Mouse (Mus musculus): ENCODE data around the gene Tgfb3. TPM values are rescaled to one million over a fixed set of nuclear protein-coding genes. Genes with fewer than 3 reads are reported as not detected.

The Tgfb3 gene
- polyA plus RNA-seq (2015; fragmentation: Nextera tagmentation; extraction: Ambion mirVana), result 31.2 and 35.8 TPM in 2 replicates

- WGBS, result under 1% methylated on average over 25 of the region's 25 CpGs
Observed at GRCm38 (mm10) chr12:86078553-86079201, at the start of gene Tgfb3. Tgfb3 (minus strand) TSS chr12:86079041.

GRCm38 (mm10) chr12:86128122-86128521 is 49.3 kb upstream of the Tgfb3 start:
- WGBS, result 26% methylated on average over 6 of the region's 6 CpGs
- Histone ChIP-seq H3K4me1 (ENCODE audit: control insufficient read depth, insufficient read depth, low read length) (no peaks in the 10 kb centered on the region), H3K9me3 (replicated peaks; ENCODE audit: control insufficient read depth, low read length) (no peaks in the 10 kb centered on the region), H3K36me3 (ENCODE audit: control insufficient read depth, insufficient read depth, low read length) (no peaks in the 10 kb centered on the region), H3K27ac (ENCODE audit: low read length) (no peak overlapping the region), H3K9ac (ENCODE audit: low read length) (no peak overlapping the region), H3K4me3 (replicated peaks; ENCODE audit: low read length) (no peak overlapping the region), H3K27me3 (ENCODE audit: control insufficient read depth, insufficient read depth, low read length) (no peaks in the 10 kb centered on the region), H3K4me2 (ENCODE audit: low read depth, low read length) (no peak overlapping the region)
- no peak for ATAC-seq (ENCODE audit: insufficient read depth, low FRiP score)

More at GRCm38 (mm10) chr12:86078553-86079201, at the start of gene Tgfb3:
- ATAC-seq (ENCODE audit: insufficient read depth, low FRiP score), result peak; percentile 87
- Histone ChIP-seq H3K4me3 (replicated peaks; ENCODE audit: low read length) (peak within 1 kb of the TSS; percentile 63), H3K27ac (ENCODE audit: low read length) (peak within 1 kb of the TSS; percentile 97), H3K4me2 (ENCODE audit: low read depth, low read length) (peak within 1 kb of the TSS; percentile 97), H3K4me1 (ENCODE audit: control insufficient read depth, insufficient read depth, low read length) (peaks cover 12% of the 10 kb centered on the region), H3K9me3 (replicated peaks; ENCODE audit: control insufficient read depth, low read length) (no peaks in the 10 kb centered on the region), H3K27me3 (ENCODE audit: control insufficient read depth, insufficient read depth, low read length) (no peaks in the 10 kb centered on the region), H3K9ac (ENCODE audit: low read length) (peak within 1 kb of the TSS; percentile 85), H3K36me3 (ENCODE audit: control insufficient read depth, insufficient read depth, low read length) (no peaks in the 10 kb centered on the region)

DNA sequence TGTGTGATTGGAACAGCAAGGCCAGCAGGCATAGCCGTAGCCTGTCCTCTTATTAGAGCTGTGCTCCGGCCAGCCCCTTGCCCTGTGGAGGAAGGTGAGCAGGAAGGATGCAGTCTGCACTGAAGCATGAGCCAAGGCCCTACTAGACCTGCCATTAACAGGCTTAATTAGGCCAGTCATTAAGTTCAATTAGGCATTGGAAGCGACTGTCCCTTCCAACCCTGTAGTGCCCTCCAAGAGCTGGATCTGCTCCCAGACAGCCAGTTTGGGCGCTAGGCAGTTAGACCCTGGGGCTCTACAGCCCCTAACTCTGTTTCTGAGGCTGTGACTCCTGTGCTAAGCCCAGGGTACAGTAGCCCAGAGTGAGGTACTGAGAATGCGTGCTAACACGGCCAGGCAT is 45.2 kb upstream of the Tgfb3 start:
- H3K4me3 ChIP-seq (replicated peaks; ENCODE audit: low read length), result no peak overlapping the region
- no peaks in the 10 kb centered on the region for H3K4me1 ChIP-seq (ENCODE audit: control insufficient read depth, insufficient read depth, low read length)
- no peak overlapping the region for H3K4me2 ChIP-seq (ENCODE audit: low read depth, low read length)
- no peak overlapping the region for H3K9ac ChIP-seq (ENCODE audit: low read length)
- ATAC-seq (ENCODE audit: insufficient read depth, low FRiP score), result no peak
- 80% methylated on average over 6 of the region's 6 CpGs for WGBS
- H3K27ac ChIP-seq (ENCODE audit: low read length), result no peak overlapping the region
- no peaks in the 10 kb centered on the region for H3K27me3 ChIP-seq (ENCODE audit: control insufficient read depth, insufficient read depth, low read length)
- H3K9me3 ChIP-seq (replicated peaks; ENCODE audit: control insufficient read depth, low read length), result no peaks in the 10 kb centered on the region
- H3K36me3 ChIP-seq (ENCODE audit: control insufficient read depth, insufficient read depth, low read length), result no peaks in the 10 kb centered on the region

GRCm38 (mm10) chr12:86116295-86116835 is 37.5 kb upstream of the Tgfb3 start:
- Histone ChIP-seq H3K9ac (ENCODE audit: low read length) (no peak overlapping the region), H3K36me3 (ENCODE audit: control insufficient read depth, insufficient read depth, low read length) (no peaks in the 10 kb centered on the region), H3K4me3 (replicated peaks; ENCODE audit: low read length) (no peak overlapping the region), H3K4me1 (ENCODE audit: control insufficient read depth, insufficient read depth, low read length) (no peaks in the 10 kb centered on the region), H3K4me2 (ENCODE audit: low read depth, low read length) (no peak overlapping the region), H3K9me3 (replicated peaks; ENCODE audit: control insufficient read depth, low read length) (no peaks in the 10 kb centered on the region), H3K27me3 (ENCODE audit: control insufficient read depth, insufficient read depth, low read length) (no peaks in the 10 kb centered on the region), H3K27ac (ENCODE audit: low read length) (no peak overlapping the region)
- 85% methylated on average over 15 of the region's 15 CpGs for WGBS
- no peak for ATAC-seq (ENCODE audit: insufficient read depth, low FRiP score)

DNA sequence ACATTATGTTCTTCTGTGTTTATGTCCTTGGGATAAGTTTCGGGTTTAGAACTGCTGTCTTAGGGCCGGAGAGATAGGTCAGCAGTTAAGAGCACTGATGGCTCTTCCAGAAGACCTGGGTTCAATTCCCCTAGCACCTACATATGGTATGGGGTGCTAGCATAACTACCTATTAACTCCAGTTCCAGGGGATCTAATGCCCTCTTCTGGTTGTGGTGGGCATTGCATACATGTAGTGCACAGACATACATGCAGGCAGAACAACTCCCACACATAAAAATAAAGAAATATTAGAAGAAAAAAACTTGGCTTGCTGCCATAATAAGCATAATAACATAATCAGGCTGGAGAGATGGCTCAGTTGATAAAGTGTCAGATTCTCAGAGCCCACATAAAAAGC is 31.8 kb upstream of the Tgfb3 start:
- no peaks in the 10 kb centered on the region for H3K36me3 ChIP-seq (ENCODE audit: control insufficient read depth, insufficient read depth, low read length)
- H3K9ac ChIP-seq (ENCODE audit: low read length), result no peak overlapping the region
- 92% methylated on average over 2 of the region's 2 CpGs for WGBS
- no peaks in the 10 kb centered on the region for H3K4me1 ChIP-seq (ENCODE audit: control insufficient read depth, insufficient read depth, low read length)
- ATAC-seq (ENCODE audit: insufficient read depth, low FRiP score), result no peak
- H3K27ac ChIP-seq (ENCODE audit: low read length), result no peak overlapping the region
- H3K4me2 ChIP-seq (ENCODE audit: low read depth, low read length), result no peak overlapping the region
- no peaks in the 10 kb centered on the region for H3K9me3 ChIP-seq (replicated peaks; ENCODE audit: control insufficient read depth, low read length)
- no peak overlapping the region for H3K4me3 ChIP-seq (replicated peaks; ENCODE audit: low read length)
- no peaks in the 10 kb centered on the region for H3K27me3 ChIP-seq (ENCODE audit: control insufficient read depth, insufficient read depth, low read length)

DNA sequence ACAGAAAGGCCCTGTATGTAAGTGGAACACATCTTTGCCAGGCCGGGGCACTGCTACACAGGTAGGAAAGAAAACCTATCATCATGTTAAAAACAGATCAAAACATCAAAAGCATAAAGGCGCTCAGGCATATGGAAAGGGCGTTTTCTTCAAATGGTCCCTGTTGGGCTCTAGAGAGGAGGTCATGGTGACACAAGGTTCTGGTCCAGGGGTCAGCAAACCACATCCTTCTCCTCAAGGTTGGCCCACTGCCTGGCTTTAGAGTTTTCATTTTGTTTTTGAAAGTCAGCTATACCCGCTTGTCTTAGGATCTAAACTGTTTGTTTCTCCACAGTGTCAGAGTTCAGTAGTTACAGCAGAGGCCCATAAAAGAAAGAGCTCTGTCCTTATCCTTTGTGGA is 30.7 kb upstream of the Tgfb3 start:
- 76% methylated on average over 4 of the region's 4 CpGs for whole genome bisulfite sequencing
- ATAC-seq (ENCODE audit: insufficient read depth, low FRiP score), result no peak

GRCm38 (mm10) chr12:86107645-86108044 is 28.8 kb upstream of the Tgfb3 start:
- Histone ChIP-seq H3K9me3 (replicated peaks; ENCODE audit: control insufficient read depth, low read length) (no peaks in the 10 kb centered on the region), H3K9ac (ENCODE audit: low read length) (no peak overlapping the region), H3K36me3 (ENCODE audit: control insufficient read depth, insufficient read depth, low read length) (no peaks in the 10 kb centered on the region), H3K4me3 (replicated peaks; ENCODE audit: low read length) (no peak overlapping the region), H3K27me3 (ENCODE audit: control insufficient read depth, insufficient read depth, low read length) (no peaks in the 10 kb centered on the region), H3K4me1 (ENCODE audit: control insufficient read depth, insufficient read depth, low read length) (no peaks in the 10 kb centered on the region), H3K4me2 (ENCODE audit: low read depth, low read length) (no peak overlapping the region), H3K27ac (ENCODE audit: low read length) (no peak overlapping the region)
- 75% methylated on average over 7 of the region's 7 CpGs for WGBS
- ATAC-seq (ENCODE audit: insufficient read depth, low FRiP score), result no peak

More for the DNA sequence above, 30.7 kb upstream of the Tgfb3 start:
- H3K4me2 ChIP-seq (ENCODE audit: low read depth, low read length), result no peak overlapping the region
- no peaks in the 10 kb centered on the region for H3K36me3 ChIP-seq (ENCODE audit: control insufficient read depth, insufficient read depth, low read length)
- no peaks in the 10 kb centered on the region for H3K4me1 ChIP-seq (ENCODE audit: control insufficient read depth, insufficient read depth, low read length)
- no peaks in the 10 kb centered on the region for H3K27me3 ChIP-seq (ENCODE audit: control insufficient read depth, insufficient read depth, low read length)
- no peaks in the 10 kb centered on the region for H3K9me3 ChIP-seq (replicated peaks; ENCODE audit: control insufficient read depth, low read length)
- H3K4me3 ChIP-seq (replicated peaks; ENCODE audit: low read length), result no peak overlapping the region
- H3K27ac ChIP-seq (ENCODE audit: low read length), result no peak overlapping the region
- H3K9ac ChIP-seq (ENCODE audit: low read length), result no peak overlapping the region

GRCm38 (mm10) chr12:86106086-86106485 is 27.2 kb upstream of the Tgfb3 start:
- WGBS, result 91% methylated on average over 9 of the region's 9 CpGs
- no peak overlapping the region for H3K4me3 ChIP-seq (replicated peaks; ENCODE audit: low read length)
- H3K4me2 ChIP-seq (ENCODE audit: low read depth, low read length), result no peak overlapping the region
- no peak overlapping the region for H3K9ac ChIP-seq (ENCODE audit: low read length)
- H3K4me1 ChIP-seq (ENCODE audit: control insufficient read depth, insufficient read depth, low read length), result no peaks in the 10 kb centered on the region
- no peaks in the 10 kb centered on the region for H3K36me3 ChIP-seq (ENCODE audit: control insufficient read depth, insufficient read depth, low read length)
- ATAC-seq (ENCODE audit: insufficient read depth, low FRiP score), result no peak
- H3K9me3 ChIP-seq (replicated peaks; ENCODE audit: control insufficient read depth, low read length), result no peaks in the 10 kb centered on the region
- H3K27me3 ChIP-seq (ENCODE audit: control insufficient read depth, insufficient read depth, low read length), result no peaks in the 10 kb centered on the region
- H3K27ac ChIP-seq (ENCODE audit: low read length), result no peak overlapping the region

- H3K27ac ChIP-seq (ENCODE audit: low read length), result no peak overlapping the region
- H3K27me3 ChIP-seq (ENCODE audit: control insufficient read depth, insufficient read depth, low read length), result no peaks in the 10 kb centered on the region
- no peaks in the 10 kb centered on the region for H3K9me3 ChIP-seq (replicated peaks; ENCODE audit: control insufficient read depth, low read length)
- ATAC-seq (ENCODE audit: insufficient read depth, low FRiP score), result no peak
- H3K4me1 ChIP-seq (ENCODE audit: control insufficient read depth, insufficient read depth, low read length), result no peaks in the 10 kb centered on the region
- H3K9ac ChIP-seq (ENCODE audit: low read length), result no peak overlapping the region
- no peak overlapping the region for H3K4me2 ChIP-seq (ENCODE audit: low read depth, low read length)
- 71% methylated on average over 8 of the region's 10 CpGs for WGBS
- no peaks in the 10 kb centered on the region for H3K36me3 ChIP-seq (ENCODE audit: control insufficient read depth, insufficient read depth, low read length)
- no peak overlapping the region for H3K4me3 ChIP-seq (replicated peaks; ENCODE audit: low read length)
Observed at GRCm38 (mm10) chr12:86105546-86105945, 26.7 kb upstream of the Tgfb3 start.

Data from stomach, embryonic 16.5 days (tissue).